Mouse (Mus musculus) hindbrain, embryonic 12.5 days (tissue): ENCODE results near the gene Ccne1. TPM values are rescaled to one million over a fixed set of nuclear protein-coding genes. Genes with fewer than 3 reads are reported as not detected.
A peak's percentile ranks its signal among the peaks of the same experiment; 100 is the strongest.

Experiments
- ATAC-seq: fragments of 200-750 bp; cut with Nextera tagmentation; 2 replicates; pipeline ENCODE4 v1.8.0; 2017; ENCODE audit warnings: moderate TSS enrichment; ENCODE audit not compliant: low FRiP score
- H3K27ac ChIP-seq: fragments of 300-500 bp; sonication (generic); 2 replicates; pipeline ENCODE4 v1.5.1; 2016; ENCODE audit warnings: mild to moderate bottlenecking
- H3K27me3 ChIP-seq: fragments of 300-500 bp; sonication (generic); 2 replicates; pipeline ENCODE4 v1.6.1; 2016; ENCODE audit warnings: mild to moderate bottlenecking
- H3K36me3 ChIP-seq: fragments of 300-500 bp; sonication (generic); 2 replicates; pipeline ENCODE4 v1.6.1; 2016; ENCODE audit warnings: mild to moderate bottlenecking
- H3K4me1 ChIP-seq: fragments of 300-500 bp; sonication (generic); 2 replicates; pipeline ENCODE4 v1.6.1; 2016
- H3K4me2 ChIP-seq: fragments of 300-500 bp; sonication (generic); replicated peaks from 2 replicates; pipeline ENCODE4 v1.6.1; 2016; ENCODE audit warnings: mild to moderate bottlenecking
- H3K4me3 ChIP-seq: fragments of 300-500 bp; sonication (generic); 2 replicates; pipeline ENCODE4 v1.5.1; 2016; ENCODE audit warnings: mild to moderate bottlenecking
- H3K9ac ChIP-seq: fragments of 300-500 bp; sonication (generic); 2 replicates; pipeline ENCODE4 v1.6.1; 2016; ENCODE audit warnings: mild to moderate bottlenecking, moderate library complexity
- H3K9me3 ChIP-seq: fragments of 300-500 bp; sonication (generic); replicated peaks from 2 replicates; pipeline ENCODE4 v1.6.1; 2016; ENCODE audit warnings: mild to moderate bottlenecking
- WGBS: fragments of 180-500 bp; shearing (Covaris S2); methylation state at CpG from one replicate; pipeline ENCODE4 v1.1.7; 2016; 5-methylcytosine and 5-hydroxymethylcytosine counted together
- polyA plus RNA-seq: library from polyadenylated mRNA; unstranded; fragments of >200 nt; fragmentation: Nextera tagmentation; extraction: Ambion mirVana; gene quantifications from 2 replicates; pipeline ENCODE4 v1.2.1, GENCODE M21; 2016

Ccne1 gene
- polyA plus RNA-seq, 1 experiment from 2014 or later: 36.1 TPM

DNA sequence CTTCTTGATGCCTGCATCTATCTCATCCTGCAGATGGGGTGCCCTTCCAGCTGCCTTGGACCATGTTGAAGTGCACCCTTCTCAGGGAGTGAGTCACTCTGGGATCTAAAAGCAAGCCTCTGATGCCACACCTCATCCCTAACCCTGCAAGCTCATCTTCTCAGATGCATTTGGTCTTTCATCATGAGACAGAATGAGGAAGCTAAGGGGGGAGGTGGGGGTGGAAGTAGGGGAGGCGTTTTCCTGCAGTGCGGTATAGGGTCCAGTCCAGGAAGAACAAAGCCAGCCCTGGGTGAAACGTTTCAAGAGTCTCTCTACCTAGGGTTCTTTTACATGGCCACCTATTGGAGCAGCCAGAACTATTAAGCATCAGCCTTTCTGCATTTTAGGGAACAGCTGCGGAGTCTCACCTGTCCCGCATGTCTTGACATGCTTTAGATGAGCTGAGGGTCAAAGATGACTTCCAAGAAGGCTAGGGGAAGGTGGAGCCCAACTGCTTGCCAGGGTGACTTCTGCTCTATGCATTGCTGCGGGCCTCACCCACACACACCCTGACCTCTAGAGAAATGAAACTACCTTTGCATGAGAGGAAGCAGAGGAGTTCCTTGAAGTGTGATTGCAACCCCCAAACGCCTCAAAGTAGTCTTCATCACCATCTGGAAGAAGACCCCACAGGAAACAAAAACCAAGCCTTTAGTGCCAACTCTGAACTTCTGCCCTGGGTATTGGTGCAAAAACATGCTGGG, 17.2 kb downstream of the Ccne1 start:
- Histone ChIP-seq H3K9ac (no peak overlapping the region), H3K9me3 (no peaks in the 10 kb centered on the region), H3K4me1 (peaks cover 12% of the 10 kb centered on the region), H3K4me2 (no peak overlapping the region), H3K4me3 (no peak overlapping the region), H3K27ac (no peak overlapping the region), H3K27me3 (peaks cover 20% of the 10 kb centered on the region), H3K36me3 (no peaks in the 10 kb centered on the region)
- WGBS: 85% methylated on average over 7 of the region's 7 CpGs
- no peak for ATAC-seq

GRCm38 (mm10) chr7:38088456-38088855, 18.9 kb downstream of the Ccne1 start:
- Histone ChIP-seq H3K27me3 (peaks cover 20% of the 10 kb centered on the region), H3K4me1 (peaks cover 18% of the 10 kb centered on the region), H3K4me3 (no peak overlapping the region), H3K9me3 (no peaks in the 10 kb centered on the region), H3K36me3 (no peaks in the 10 kb centered on the region), H3K4me2 (no peak overlapping the region), H3K9ac (no peak overlapping the region), H3K27ac (no peak overlapping the region)
- 83% methylated on average over 2 of the region's 2 CpGs for WGBS
- ATAC-seq: no peak

- Histone ChIP-seq H3K27ac (no peak overlapping the region), H3K4me1 (peaks cover 18% of the 10 kb centered on the region), H3K9me3 (no peaks in the 10 kb centered on the region), H3K36me3 (no peaks in the 10 kb centered on the region), H3K4me2 (no peak overlapping the region), H3K9ac (no peak overlapping the region), H3K27me3 (peaks cover 20% of the 10 kb centered on the region), H3K4me3 (no peak overlapping the region)
- ATAC-seq: no peak
- WGBS: 86% methylated on average over 8 of the region's 8 CpGs
These were observed 19.5 kb downstream of the Ccne1 start for GRCm38 (mm10) chr7:38087856-38088255.

GRCm38 (mm10) chr7:38086401-38086800, 20.9 kb downstream of the Ccne1 start:
- Histone ChIP-seq H3K4me3 (no peak overlapping the region), H3K4me2 (peak overlapping the region; percentile 69; the same call in 1 of the 2 replicates), H3K27ac (no peak overlapping the region), H3K36me3 (no peaks in the 10 kb centered on the region), H3K27me3 (peaks cover 20% of the 10 kb centered on the region), H3K9me3 (no peaks in the 10 kb centered on the region), H3K9ac (no peak overlapping the region), H3K4me1 (peaks cover 18% of the 10 kb centered on the region)
- ATAC-seq: no peak
- WGBS: 42% methylated on average over 8 of the region's 8 CpGs

GRCm38 (mm10) chr7:38085573-38086211, 21.6 kb downstream of the Ccne1 start:
- Histone ChIP-seq H3K36me3 (no peaks in the 10 kb centered on the region), H3K4me3 (peak overlapping the region; percentile 37), H3K4me2 (peak overlapping the region; percentile 69), H3K9me3 (no peaks in the 10 kb centered on the region), H3K9ac (peak overlapping the region; percentile 49), H3K4me1 (peaks cover 18% of the 10 kb centered on the region), H3K27me3 (peaks cover 20% of the 10 kb centered on the region), H3K27ac (no peak overlapping the region)
- under 1% methylated on average over 35 of the region's 35 CpGs for whole genome bisulfite sequencing
- peak; percentile 53 for ATAC-seq

- Histone ChIP-seq H3K27ac (no peak overlapping the region), H3K36me3 (no peaks in the 10 kb centered on the region), H3K4me1 (peaks cover 18% of the 10 kb centered on the region), H3K4me2 (peak overlapping the region; percentile 69), H3K4me3 (peak overlapping the region; percentile 37), H3K9ac (peak overlapping the region; percentile 62), H3K9me3 (no peaks in the 10 kb centered on the region), H3K27me3 (peaks cover 20% of the 10 kb centered on the region)
- WGBS: 1% methylated on average over 56 of the region's 65 CpGs
- peak; percentile 97 for ATAC-seq
These were observed 22.4 kb downstream of the Ccne1 start for GRCm38 (mm10) chr7:38084778-38085572.

DNA sequence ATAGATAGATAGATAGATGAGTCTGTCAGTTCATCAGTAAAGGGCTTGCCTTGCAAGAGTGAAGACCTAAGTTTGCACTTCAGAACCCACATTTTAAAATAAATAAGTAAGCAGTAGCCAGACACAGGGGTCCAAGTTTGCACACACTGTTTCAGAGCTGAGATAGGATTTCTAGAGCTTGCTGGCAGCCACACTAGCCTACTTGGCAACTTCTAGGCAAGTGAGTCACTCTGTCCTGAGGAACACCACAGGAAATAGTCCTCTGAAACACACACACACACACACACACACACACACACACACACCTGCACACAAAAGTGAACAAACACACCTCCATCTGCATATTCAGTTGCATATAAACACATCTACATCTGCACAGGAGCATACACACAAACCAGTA, 24.4 kb downstream of the Ccne1 start:
- H3K4me2 ChIP-seq: no peak overlapping the region
- no peak overlapping the region for H3K27ac ChIP-seq
- H3K9ac ChIP-seq: no peak overlapping the region
- H3K9me3 ChIP-seq: no peaks in the 10 kb centered on the region
- ATAC-seq: no peak
- H3K36me3 ChIP-seq: no peaks in the 10 kb centered on the region
- peaks cover 18% of the 10 kb centered on the region for H3K4me1 ChIP-seq
- no peak overlapping the region for H3K4me3 ChIP-seq
- H3K27me3 ChIP-seq: peaks cover 18% of the 10 kb centered on the region

DNA sequence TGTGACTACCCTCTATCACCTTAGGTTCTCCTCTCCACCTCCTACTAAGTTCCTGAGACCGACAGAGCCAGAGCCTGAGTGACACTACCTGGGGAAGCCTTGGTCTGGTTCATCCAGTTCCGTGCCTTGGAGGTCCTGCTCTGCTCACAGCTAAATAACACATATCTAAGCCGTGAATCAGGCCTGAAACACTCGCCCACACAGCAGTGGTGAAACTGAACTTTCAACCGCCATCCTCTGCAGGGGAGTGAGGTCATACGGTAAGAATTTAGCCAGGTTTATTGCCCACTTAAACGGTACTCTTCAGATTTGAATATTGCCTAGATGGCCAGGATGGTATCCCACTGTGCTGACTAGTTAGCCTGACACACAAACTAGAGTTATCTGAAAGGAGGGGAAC, 30.1 kb downstream of the Ccne1 start:
- Histone ChIP-seq H3K4me2 (no peak overlapping the region), H3K27me3 (no peaks in the 10 kb centered on the region; the same call in none of the 2 replicates), H3K4me1 (peaks cover 16% of the 10 kb centered on the region), H3K27ac (no peak overlapping the region), H3K9ac (no peak overlapping the region), H3K36me3 (no peaks in the 10 kb centered on the region), H3K4me3 (no peak overlapping the region), H3K9me3 (no peaks in the 10 kb centered on the region)
- 72% methylated on average over 7 of the region's 7 CpGs for WGBS
- no peak for ATAC-seq

GRCm38 (mm10) chr7:38075487-38075886, 31.8 kb downstream of the Ccne1 start:
- WGBS: 48% methylated on average over 6 of the region's 6 CpGs

DNA sequence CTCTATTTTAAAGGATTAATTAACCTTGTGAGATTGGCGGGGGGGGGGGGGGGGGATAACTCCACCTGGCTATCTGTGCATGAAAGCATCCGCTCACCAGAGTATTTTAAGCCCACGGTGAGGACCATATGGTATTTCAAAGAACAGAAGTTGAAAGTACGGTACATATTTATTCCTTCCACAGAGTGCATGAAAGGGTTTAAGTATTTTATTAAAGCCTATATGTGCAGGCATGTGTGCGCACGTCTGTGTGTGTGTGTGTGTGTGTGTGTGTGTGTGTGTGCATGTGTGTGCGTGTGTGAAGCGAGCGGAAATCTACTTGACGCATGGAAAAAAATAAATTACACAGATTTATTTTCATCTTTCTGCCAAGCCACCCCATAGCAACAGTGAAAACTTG, 32.4 kb downstream of the Ccne1 start:
- H3K27ac ChIP-seq: no peak overlapping the region

More at GRCm38 (mm10) chr7:38075487-38075886, 31.8 kb downstream of the Ccne1 start:
- Histone ChIP-seq H3K27ac (no peak overlapping the region), H3K36me3 (no peaks in the 10 kb centered on the region), H3K27me3 (no peaks in the 10 kb centered on the region; the same call in none of the 2 replicates), H3K4me2 (no peak overlapping the region), H3K9me3 (no peaks in the 10 kb centered on the region), H3K9ac (no peak overlapping the region), H3K4me3 (no peak overlapping the region), H3K4me1 (peaks cover 16% of the 10 kb centered on the region)
- ATAC-seq: no peak

DNA sequence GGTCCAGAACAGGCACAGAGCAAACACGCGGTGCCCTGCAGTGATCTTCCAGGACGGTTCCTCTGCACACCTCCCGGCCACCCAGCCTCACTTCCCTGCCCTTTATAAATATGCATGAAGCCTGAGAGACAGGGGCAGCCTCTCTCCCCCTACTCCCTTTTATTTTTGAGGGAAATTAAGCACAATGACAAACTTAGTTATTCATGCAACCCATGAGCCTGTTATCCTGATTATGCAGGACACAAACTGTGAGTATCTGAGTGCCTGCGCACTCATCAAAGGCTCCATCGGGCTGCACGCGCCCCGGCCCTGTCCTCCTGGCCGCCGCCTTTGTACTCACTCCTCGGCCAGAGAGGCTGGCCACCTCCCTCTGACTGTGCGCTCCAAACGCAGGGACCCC, 32.8 kb downstream of the Ccne1 start:
- H3K9me3 ChIP-seq: no peaks in the 10 kb centered on the region
- H3K36me3 ChIP-seq: no peaks in the 10 kb centered on the region
- ATAC-seq: peak; percentile 85
- peak overlapping the region; percentile 27; the same call in 1 of the 2 replicates for H3K9ac ChIP-seq
- H3K27ac ChIP-seq: no peak overlapping the region
- WGBS: under 1% methylated on average over 14 of the region's 14 CpGs
- peak overlapping the region; percentile 19 for H3K4me3 ChIP-seq
- peak overlapping the region; percentile 53 for H3K4me2 ChIP-seq
- H3K27me3 ChIP-seq: no peaks in the 10 kb centered on the region; the same call in none of the 2 replicates
- peaks cover 16% of the 10 kb centered on the region for H3K4me1 ChIP-seq

More for the DNA sequence above, 32.4 kb downstream of the Ccne1 start:
- Histone ChIP-seq H3K4me3 (peak overlapping the region; percentile 19), H3K9ac (0 out of 2 replicates have a peak overlapping the region, but pooled peaks have one; percentile 27), H3K36me3 (no peaks in the 10 kb centered on the region), H3K4me1 (peaks cover 16% of the 10 kb centered on the region), H3K4me2 (peak overlapping the region; percentile 53), H3K27me3 (no peaks in the 10 kb centered on the region; the same call in none of the 2 replicates), H3K9me3 (no peaks in the 10 kb centered on the region)
- 35% methylated on average over 10 of the region's 10 CpGs for WGBS
- peak; percentile 57 for ATAC-seq

DNA sequence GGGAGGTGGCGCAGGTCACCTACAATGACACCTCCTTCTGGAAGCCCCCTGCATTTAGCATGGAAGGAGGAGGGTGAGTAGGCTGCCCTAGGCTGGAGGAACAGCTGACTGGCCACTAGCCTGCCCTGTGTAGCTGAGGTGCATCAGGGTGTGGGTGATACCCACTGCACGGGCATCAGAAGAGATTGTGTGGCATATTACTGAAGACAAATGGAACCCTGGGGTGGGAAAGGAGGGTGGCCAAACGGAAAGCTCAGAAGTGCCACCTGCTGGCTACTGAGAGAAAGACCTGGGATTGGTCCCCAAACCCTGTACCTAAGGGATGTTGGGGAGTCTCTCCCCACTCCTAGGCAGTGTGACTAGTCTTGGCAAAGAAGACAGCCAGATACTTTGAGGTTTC, 33.6 kb downstream of the Ccne1 start:
- 30% methylated on average over 3 of the region's 3 CpGs for WGBS
- H3K4me3 ChIP-seq: no peak overlapping the region
- peak; percentile 57; the same call in 1 of the 2 replicates for ATAC-seq
- H3K4me2 ChIP-seq: no peak overlapping the region
- H3K36me3 ChIP-seq: no peaks in the 10 kb centered on the region
- H3K27me3 ChIP-seq: no peaks in the 10 kb centered on the region; the same call in none of the 2 replicates
- H3K9ac ChIP-seq: no peak overlapping the region
- no peak overlapping the region for H3K27ac ChIP-seq
- H3K4me1 ChIP-seq: peaks cover 16% of the 10 kb centered on the region
- H3K9me3 ChIP-seq: no peaks in the 10 kb centered on the region
